Mouse (Mus musculus) urinary bladder, postnatal 14 days (tissue): ENCODE measurements around the gene Rora.

Experiments used
- DNase-seq: peaks from one replicate; pipeline ENCODE4 v3.0.0; 2021; ENCODE audit warnings: low spot score

Rora gene

DNA sequence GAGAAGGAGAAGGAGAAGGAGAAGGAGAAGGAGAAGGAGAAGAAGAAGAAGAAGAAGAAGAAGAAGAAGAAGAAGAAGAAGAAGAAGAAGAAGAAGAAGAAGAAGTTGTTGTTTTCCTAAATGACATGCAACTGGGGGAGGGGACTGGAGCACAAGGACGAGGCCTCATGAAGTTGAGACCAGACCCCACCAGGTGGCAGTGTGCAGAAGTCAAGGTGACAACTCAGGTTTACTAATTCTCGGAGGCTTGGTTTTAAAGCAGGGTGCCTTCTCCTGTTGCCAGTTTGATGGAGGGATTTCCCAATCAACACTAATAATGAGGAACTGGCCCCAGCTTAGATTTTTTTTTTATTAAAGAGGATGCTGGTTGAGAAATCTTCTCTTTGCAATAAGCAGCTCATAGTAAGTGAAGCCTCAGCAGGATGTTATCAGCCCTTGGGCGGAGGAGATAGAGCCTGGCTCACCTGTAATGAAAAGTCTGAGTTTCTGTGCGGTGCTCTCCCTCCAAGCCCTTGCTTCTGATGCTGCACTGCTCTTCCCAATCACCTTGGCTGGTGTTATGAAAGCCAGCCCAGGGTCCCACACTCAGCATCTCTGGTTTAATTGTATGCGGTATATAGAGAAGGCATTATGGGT lies 303.5 kb downstream of the Rora start:
- DNase-seq = peak; percentile 74

DNA sequence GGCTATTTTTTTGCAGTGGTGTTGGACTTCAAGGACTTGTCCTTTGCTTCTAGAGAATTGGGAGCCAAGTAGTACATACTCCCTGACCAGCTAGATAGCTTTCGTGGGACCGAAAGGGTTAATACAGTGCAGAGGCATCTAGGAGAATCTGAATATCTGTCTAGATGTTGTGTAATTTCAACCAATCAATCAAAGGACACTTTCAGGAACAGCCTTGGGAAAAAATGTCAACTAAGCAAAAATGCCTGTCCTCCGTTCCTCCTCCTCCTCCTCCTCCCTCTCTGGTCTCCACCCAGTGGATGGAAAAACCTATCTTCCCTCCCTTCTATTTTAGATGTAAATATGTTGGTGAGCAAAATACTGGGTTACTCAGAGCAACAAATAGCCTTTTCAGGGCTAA lies 304.2 kb downstream of the Rora start:
- no peak for DNase-seq

- no peak for DNase-seq
Measured at GRCm38 (mm10) chr9:68958919-68959318, 305.3 kb downstream of the Rora start.

- DNase-seq = no peak
Measured at GRCm38 (mm10) chr9:68963898-68964297, 310.3 kb downstream of the Rora start.

- DNase-seq = peak; percentile 22
Measured at GRCm38 (mm10) chr9:68966540-68966939, 313.0 kb downstream of the Rora start.

- no peak for DNase-seq
Measured at GRCm38 (mm10) chr9:68970074-68970473, 316.5 kb downstream of the Rora start.

- DNase-seq = no peak
Measured at GRCm38 (mm10) chr9:68972277-68972676, 318.7 kb downstream of the Rora start.

DNA sequence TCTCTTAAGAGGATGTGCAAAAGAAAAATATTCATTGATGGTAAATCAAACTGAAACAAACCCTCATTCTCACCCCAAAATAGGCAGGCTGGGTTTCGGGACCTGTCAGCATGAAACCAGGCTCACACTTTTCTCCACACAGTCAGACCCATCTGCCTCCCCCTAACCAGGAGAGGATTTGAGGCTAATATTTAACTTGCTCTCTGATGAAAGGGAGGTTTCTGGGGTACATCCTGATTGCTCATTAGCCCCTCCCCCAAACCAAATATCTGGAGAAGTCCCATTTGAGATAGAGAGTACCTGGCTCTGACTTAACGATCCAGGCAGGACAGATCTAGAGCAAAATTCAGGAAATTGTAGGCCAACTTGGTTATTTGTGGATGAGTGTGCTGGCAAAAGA lies 320.9 kb downstream of the Rora start:
- DNase-seq = no peak

DNA sequence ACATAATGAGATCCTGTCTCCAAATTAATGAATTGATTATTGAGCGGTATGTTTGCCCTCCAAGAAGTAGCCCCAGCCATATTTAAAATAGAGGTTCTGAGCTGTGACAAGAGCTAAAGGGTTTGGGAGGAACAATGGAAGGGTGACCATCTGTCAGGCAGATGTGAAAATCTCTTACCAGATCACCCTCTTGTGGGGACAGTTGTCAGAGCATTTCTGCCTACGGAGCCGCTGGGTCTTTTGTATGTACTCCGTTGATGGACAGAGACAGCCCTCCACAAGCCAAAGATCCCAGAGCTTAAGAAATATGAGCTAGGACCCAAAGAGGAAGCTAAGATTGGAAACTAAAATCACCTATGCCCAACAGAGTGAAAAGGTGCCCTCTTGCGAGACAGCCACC lies 322.6 kb downstream of the Rora start:
- DNase-seq = no peak

- no peak for DNase-seq
Measured at GRCm38 (mm10) chr9:68976851-68977250, 323.3 kb downstream of the Rora start.

GRCm38 (mm10) chr9:68978656-68979055 lies 325.1 kb downstream of the Rora start:
- no peak for DNase-seq

DNA sequence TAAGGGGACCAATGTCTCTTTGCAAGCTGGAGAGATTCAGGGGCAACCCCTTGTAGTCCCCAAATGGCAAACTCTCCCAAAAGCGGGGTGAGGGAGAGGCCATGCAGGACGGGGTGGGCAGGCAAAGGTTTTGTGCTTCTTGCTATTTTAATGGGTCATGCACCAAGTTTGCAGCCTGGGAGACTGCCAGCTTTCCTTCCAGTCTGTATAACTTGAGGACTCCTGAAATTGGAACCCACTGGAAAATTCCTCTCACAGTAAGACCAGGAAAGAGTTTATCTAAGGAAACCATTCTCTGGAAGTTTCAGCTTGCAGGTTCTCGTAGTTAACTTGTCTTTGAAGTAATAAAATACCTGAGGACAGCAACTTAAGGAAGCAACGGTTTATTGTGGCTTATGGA lies 326.5 kb downstream of the Rora start:
- no peak for DNase-seq

- no peak for DNase-seq
Measured at GRCm38 (mm10) chr9:68985046-68985445, 331.5 kb downstream of the Rora start.

GRCm38 (mm10) chr9:68985796-68986195 lies 332.2 kb downstream of the Rora start:
- no peak for DNase-seq

DNA sequence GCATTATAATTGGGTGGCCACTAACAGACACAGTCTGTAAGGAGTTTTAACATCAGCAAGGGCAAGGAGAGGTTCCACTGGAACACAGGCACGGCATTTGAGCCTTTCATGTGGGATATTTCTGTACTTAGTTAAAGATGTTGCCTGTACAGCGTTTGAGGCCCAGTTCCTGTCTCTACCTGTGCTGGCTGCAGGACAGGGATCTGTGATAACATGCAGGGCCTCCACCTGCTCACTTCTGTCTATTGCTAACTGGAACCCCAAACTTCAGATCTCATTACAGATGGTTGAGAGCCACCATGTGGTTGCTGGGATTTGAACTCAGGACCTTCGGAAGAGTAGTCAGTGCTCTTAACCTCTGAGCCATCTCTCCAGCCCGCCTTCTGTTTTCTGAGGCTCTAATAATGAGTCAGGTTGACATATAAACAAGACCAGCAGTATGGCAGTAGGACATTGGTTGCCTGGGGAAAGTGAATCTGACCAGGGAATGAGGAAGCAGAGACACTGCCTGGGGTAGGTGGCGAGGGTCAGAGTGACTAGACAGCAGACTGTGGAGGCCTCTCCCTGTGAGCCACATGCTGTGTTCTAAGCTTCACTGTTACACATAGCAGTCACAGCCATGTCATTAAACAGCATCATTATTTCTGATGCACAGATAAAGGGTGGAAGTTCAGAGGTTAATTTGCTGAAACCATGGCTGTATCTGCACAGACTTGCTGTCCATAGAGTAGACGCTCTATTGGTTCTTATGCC lies 333.9 kb downstream of the Rora start:
- DNase-seq = no peak

DNA sequence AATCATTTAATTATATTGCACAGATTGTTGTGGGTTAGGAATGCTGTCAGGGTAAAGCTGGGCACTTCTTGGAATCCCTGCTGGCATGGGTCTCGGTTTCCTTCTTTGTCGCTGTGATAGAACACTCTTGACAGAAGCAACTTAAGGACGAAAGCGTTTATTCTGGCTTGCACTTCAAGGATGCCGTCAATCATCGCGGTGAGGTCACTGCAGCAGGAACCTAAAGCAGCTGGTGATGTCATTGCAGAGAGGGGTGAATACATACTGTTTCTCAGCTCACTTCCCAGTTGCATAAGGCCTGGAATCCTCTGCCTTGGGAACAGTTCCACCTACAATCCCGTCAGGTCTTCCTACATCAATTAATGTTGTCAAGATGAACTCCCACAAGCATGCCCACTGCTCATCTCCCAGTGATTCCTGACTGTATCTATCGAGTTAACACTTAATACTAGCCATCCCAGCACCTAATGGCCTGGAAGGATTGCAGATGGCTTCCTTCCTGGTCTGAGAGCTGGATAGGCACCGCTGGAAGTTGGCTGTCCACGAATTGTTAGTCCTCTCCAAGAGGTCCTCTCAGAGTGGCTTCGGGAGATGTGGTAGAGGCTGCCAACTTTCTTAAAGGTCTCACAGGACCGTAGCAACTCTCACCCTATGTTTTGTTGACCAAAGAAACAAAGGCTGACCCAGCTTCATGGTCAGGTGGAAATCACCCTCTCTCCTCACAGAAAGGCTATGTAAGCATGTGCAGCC lies 334.8 kb downstream of the Rora start:
- no peak for DNase-seq

DNA sequence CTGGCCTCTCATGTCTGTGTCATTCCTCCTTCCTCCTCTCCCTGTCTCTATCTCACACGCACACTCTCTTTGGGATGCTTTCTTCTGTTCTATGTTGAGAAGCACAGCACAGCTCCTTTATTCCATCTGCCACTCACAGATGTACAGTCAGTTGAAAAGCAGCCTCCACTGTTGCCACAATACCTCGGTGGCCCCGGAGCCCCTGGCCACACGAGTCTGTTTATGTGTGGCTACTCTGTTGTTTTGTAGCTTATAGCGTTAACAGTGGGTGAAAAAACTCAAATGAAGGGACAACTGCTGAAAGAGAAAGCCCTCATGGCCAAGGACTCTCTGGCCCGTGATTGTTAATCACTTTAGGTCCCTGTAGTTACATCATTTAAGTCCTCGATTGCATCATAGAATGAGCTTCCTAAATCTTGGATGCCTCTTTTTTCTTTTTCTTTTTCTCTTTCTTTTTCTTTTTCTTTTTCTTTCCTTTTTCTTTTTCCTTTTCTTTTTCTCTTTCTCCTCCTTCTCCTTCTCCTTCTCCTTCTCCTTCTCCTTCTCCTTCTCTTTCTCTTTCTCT lies 336.4 kb downstream of the Rora start:
- DNase-seq = no peak

- DNase-seq = no peak
Measured at GRCm38 (mm10) chr9:68993881-68994280, 340.3 kb downstream of the Rora start.

- DNase-seq = no peak
Measured at GRCm38 (mm10) chr9:68998961-68999360, 345.4 kb downstream of the Rora start.

DNA sequence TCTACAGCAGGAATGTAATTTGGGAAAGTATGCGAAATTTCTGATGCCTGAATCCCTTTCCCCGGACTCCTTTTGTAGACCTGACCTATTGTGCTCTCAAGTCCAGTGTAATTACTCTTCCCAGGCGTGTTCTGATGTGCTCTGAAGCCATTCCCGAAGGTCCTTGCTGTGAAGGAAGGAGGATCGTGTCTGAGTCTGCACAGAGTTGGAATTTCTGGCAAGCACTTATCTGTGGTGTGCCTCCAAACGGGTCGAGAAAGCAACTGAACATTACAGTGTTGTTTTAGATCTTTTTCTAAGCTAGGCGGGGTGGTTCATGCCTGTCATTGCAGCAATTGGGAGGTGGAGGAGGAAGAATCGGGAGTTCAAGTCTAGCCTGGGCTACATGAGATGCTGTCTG lies 350.9 kb downstream of the Rora start:
- no peak for DNase-seq

- DNase-seq = no peak
Measured at GRCm38 (mm10) chr9:69006666-69007065, 353.1 kb downstream of the Rora start.

- no peak for DNase-seq
Measured at GRCm38 (mm10) chr9:69008706-69009105, 355.1 kb downstream of the Rora start.

GRCm38 (mm10) chr9:69010886-69011285 lies 357.3 kb downstream of the Rora start:
- peak; percentile 43 for DNase-seq
